Mouse (Mus musculus) CD4-positive, CD25-positive, alpha-beta regulatory T cell (primary cell): ENCODE results near the gene Mblac1. TPM values are rescaled to one million over a fixed set of nuclear protein-coding genes. Genes with fewer than 3 reads are reported as not detected.

ENCODE experiments used
- polyA plus RNA-seq: library from polyadenylated mRNA; unstranded; fragments of 100-300 nt; shearing (Covaris generic); gene quantifications from one replicate; pipeline ENCODE4 v1.2.1, GENCODE M21; 2017

The Mblac1 gene
- polyA plus RNA-seq: 1.5 TPM

DNA sequence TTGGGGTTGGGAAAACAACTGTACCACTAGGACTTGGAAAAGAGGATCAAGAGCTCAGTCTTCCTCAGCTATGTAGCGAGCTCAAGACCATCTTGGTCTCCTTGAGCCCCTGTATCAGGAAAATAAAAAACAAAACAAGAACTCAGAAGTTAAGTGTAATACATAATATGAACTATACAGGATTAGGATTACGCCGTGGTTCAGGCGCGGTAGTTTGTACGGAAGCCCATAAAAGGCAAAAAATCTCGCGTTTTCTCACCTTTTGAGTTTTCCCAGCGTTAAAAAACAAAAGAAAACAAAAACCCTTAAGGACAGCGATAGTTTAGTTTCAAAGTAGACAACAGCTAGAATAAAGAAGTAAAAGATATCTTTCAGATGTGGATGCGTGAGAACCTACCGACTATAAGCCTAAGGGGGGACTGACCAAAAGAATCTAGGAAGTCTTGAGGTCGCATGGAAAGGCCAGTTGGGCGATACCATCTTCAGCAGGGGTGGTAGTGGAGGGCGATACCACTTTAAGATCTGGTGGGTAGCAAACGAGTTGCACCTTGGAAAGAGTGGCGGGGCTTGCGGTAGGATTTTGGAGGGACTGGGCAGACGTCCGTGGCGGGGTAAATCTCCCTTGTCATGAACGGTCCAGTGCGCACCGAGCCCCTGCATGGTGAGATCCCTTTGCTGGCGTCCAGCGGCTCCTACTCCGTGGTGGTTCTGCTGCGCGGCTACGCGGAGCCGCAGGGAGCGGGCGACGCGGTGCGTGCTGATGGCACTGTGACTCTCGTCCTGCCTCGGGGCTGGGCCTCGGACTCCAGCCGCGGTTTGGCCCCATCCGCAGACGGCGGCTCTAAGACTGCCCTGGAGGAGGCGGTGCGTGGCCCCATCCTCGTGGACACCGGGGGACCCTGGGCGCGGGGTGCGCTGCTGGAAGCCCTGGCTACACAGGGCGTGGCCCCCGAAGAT lies at the start of gene Mblac1:
TSS of gene Mblac1 (plus strand) at position 544 of the 957 bp plus-strand sequence.

DNA sequence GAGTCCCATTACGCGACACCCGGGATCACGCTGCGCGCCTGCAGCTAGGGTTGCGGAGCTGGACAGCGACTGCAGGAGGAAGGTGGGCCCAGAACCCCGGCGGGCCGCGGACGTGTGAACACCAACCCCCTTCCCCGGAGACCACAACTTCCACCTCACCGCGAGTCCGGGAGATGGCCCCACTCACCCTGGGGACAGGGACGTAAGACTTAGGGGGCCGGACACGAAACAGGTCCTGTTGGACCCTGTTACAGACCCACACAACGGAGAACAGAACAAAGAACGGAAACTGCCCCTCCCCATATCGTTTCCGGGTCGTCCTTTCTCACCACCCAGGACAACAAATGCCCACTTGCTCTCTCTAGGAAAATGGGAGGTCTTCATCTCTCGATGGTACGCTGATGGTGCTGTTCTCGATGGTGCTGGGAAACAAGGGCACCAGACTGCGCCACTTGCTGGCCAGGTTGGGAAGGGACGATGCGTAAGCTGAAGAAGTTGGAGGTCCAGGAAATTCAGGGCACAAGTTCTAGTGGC lies 38.6 kb upstream of the Mblac1 start, which contains the start of gene Zfp113:
TSS of gene Zfp113 (minus strand) at position 302 of the 534 bp plus-strand sequence.

DNA sequence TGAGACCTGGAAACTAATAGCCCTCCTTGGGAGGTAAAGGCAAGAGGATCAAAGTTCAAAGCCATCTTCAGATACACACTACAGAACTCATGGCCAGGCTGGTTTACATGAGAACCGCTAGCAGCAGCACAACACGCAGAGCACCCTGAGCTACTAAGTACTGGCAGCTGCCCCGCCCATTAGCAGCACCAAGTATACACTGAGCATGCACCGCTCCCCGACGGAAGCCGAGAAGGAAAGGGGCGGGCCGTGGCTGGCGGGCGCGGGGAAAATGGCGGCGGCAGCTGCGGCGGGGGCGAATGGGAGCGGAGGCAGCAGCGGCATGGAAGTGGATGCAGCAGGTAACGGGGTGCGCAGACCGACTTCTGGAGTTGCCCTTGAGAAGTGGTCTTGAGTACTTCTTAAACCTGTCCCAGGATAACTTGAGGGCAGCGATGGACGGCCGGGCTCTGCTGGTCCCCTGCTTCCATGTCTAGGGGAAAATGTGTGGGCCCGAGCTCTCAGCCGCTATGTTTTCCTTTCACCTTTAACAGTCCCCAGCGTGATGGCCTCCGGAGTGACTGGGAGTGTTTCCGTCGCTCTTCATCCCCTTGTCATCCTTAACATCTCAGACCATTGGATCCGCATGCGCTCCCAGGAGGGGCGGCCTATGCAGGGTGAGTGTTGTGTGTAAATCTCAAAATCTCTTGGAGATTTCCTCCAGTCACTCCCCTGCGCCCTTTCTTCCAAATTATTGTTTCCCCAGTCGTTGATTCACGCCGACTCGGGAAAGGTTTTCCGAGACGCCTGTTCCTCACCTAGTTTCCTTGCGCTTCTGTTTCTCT lies 33.1 kb upstream of the Mblac1 start, which contains the start of gene Cops6:
TSS of gene Cops6 (plus strand) at position 230 of the 824 bp plus-strand sequence.

DNA sequence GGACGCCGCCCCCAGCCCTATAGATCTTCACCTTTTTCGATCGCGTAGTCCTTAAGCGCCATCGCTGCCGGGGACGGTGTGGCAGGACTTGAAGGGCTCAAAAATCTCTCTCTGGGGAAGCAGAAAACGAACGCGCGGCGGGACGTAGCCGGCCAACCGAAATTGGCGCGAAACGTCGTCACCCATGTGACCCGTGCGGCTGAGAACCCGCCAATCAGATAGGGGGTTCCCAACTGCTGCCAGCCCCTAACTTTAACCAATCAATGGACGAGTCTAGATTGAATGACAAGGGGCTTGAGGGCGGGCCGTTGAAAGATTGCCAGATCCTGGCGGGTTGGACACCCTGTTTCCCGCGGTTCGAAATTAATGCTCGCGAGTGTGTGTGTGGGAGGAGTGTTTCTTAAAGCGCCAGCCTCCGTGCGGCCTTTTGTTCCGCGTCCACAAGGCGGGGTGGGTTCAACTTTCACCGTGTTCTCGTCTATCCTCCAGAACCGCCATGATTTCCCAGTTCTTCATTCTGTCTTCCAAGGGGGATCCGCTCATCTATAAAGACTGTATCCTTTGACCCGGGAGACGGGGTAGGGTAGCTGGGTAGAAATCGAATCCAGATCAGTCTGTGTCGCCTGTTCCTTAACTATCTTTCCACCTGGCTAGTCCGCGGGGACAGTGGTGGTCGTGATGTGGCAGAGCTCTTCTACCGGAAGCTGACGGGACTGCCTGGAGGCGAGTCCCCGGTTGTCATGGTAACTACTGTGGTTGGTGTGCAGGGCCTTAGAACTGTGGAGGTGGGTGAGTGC lies 22.2 kb upstream of the Mblac1 start, which contains the start of the genes Ap4m1 and Mcm7:
TSS of gene Ap4m1 (plus strand) at position 308 of the 797 bp plus-strand sequence.
TSS of gene Mcm7 (minus strand) at position 728 of the 797 bp plus-strand sequence.

DNA sequence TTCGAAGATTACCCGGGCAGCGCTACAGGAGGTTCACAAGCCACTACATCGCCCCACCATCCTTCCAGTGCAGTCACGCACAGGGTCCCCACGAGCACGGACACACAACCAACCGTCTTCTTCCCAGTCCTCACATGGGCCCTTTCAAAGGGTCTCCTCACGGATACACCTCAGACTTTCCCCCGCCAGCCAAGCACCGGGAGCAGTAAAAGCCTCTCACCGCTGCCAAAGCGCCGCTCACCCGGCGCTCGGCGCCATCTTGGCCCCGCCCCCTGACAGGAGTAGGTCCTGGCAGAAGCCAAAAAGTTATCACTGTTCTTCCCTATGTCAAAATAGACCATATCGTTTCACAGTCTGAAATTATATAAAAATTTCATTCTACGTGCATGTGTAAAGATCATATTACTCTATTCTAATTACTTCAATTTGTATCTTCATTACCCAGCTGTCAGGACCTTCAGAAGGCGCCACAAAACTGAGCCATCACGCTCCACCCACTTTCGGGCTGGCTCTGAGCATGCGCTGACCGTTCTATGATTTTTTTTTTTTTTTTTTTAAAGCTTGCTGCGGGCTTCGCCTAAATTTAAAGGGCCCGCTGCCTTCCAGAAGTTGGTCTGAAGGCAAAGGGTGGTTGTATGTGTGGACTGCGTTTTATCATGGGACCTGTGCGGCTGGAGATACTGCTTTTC lies 7.0 kb upstream of the Mblac1 start, which contains the start of the genes Taf6 and Cnpy4:
TSS of gene Taf6 (minus strand) at position 502 of the 689 bp plus-strand sequence.
TSS of gene Cnpy4 (plus strand) at position 536 of the 689 bp plus-strand sequence.

DNA sequence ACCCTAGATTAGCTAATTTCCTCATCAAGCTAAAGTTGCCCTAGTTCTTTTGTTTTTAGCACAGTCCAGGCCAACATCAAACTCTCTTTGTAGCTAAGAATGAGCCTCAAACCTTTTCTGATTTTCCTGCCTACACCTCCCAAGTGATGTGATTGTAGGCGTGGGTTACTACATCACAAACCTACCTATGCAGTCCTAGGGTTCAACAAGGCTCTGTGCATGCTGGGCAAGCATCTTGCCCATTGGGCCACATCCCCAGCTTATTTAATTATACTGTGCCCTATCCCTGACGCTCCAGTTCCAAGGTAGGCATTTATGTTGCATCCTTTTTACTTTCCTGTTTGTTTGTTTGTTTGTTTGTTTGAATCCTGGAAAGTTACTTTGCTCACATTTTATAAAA lies 31.6 kb downstream of the Mblac1 start, which contains the start of gene Nxpe5:
TSS of gene Nxpe5 (plus strand) at position 199 of the 400 bp plus-strand sequence.

Other genes with a start within 250 kb of the Mblac1 start
- gene Gjc3, start 231.2 kb upstream of the Mblac1 start, polyA plus RNA-seq: not detected
- not detected for gene Azgp1, start 212.8 kb upstream of the Mblac1 start, polyA plus RNA-seq
- gene Smok3a, start 173.1 kb upstream of the Mblac1 start, polyA plus RNA-seq: not detected
- 0.17 TPM for gene Smok3b, start 172.9 kb upstream of the Mblac1 start, polyA plus RNA-seq
- gene Smok3c, start 141.1 kb upstream of the Mblac1 start, polyA plus RNA-seq: not detected
- 16.0 TPM for gene Zkscan1, start 109.2 kb upstream of the Mblac1 start, polyA plus RNA-seq
- gene Zscan21, start 77.4 kb upstream of the Mblac1 start, polyA plus RNA-seq: 23.6 TPM
- 20.1 TPM for gene Zfp113, start 38.6 kb upstream of the Mblac1 start, polyA plus RNA-seq
- 208 TPM for gene Cops6, start 33.2 kb upstream of the Mblac1 start, polyA plus RNA-seq
- 10.9 TPM for gene Ap4m1, start 22.3 kb upstream of the Mblac1 start, polyA plus RNA-seq
- gene Mcm7, start 21.9 kb upstream of the Mblac1 start, polyA plus RNA-seq: 85.2 TPM
- 50.7 TPM for gene Taf6, start 6.9 kb upstream of the Mblac1 start, polyA plus RNA-seq
- gene Cnpy4, start 6.8 kb upstream of the Mblac1 start, polyA plus RNA-seq: 16.3 TPM
- 0.10 TPM for gene Nxpe5, start 31.6 kb downstream of the Mblac1 start, polyA plus RNA-seq
- 79.6 TPM for gene Lamtor4, start 61.2 kb downstream of the Mblac1 start, polyA plus RNA-seq
- 40.7 TPM for gene BC037034, start 69.7 kb downstream of the Mblac1 start, polyA plus RNA-seq
- gene Gal3st4, start 78.5 kb downstream of the Mblac1 start, polyA plus RNA-seq: 0.37 TPM
- gene Gm43720, start 85.6 kb downstream of the Mblac1 start, polyA plus RNA-seq: 0.12 TPM
- gene Gpc2, start 85.7 kb downstream of the Mblac1 start, polyA plus RNA-seq: 1.4 TPM
- gene Stag3, start 85.9 kb downstream of the Mblac1 start, polyA plus RNA-seq: 0.77 TPM
- gene Pvrig, start 147.6 kb downstream of the Mblac1 start, polyA plus RNA-seq: 6.1 TPM
- gene Zfp157, start 247.2 kb downstream of the Mblac1 start, polyA plus RNA-seq: 23.2 TPM